Mouse (Mus musculus) heart, embryonic 11.5 days (tissue): ENCODE measurements at regions not wholly inside any gene's neighbourhood (a gene's known extent, or its start where the extent isn't known, plus 50 kb on each side); places are given as distances from the start of the nearest gene placed in this dataset.

Experiments used
- ATAC-seq: fragments of 200-750 bp; cut with Nextera tagmentation; replicated peaks from 2 replicates; pipeline ENCODE4 v1.8.0; 2017; ENCODE audit warnings: moderate library complexity; ENCODE audit not compliant: insufficient number of reproducible peaks, low FRiP score, low TSS enrichment
- H3K27ac ChIP-seq: fragments of 300-500 bp; sonication (generic); 2 replicates; pipeline ENCODE4 v1.5.1; 2014; ENCODE audit warnings: mild to moderate bottlenecking, low read depth, low read length
- H3K27me3 ChIP-seq: fragments of 300-500 bp; sonication (generic); 2 replicates; pipeline ENCODE4 v1.6.1; 2014; ENCODE audit warnings: mild to moderate bottlenecking, low read length, mixed read lengths; ENCODE audit not compliant: control insufficient read depth, insufficient read depth
- H3K36me3 ChIP-seq: fragments of 300-500 bp; sonication (generic); 2 replicates; pipeline ENCODE4 v1.6.1; 2014; ENCODE audit warnings: mild to moderate bottlenecking, low read length, moderate library complexity, mixed read lengths; ENCODE audit not compliant: control insufficient read depth, insufficient read depth
- H3K4me1 ChIP-seq: fragments of 300-500 bp; sonication (generic); 2 replicates; pipeline ENCODE4 v1.6.1; 2014; ENCODE audit warnings: low read length; ENCODE audit not compliant: control insufficient read depth, insufficient read depth
- H3K4me2 ChIP-seq: fragments of 300-500 bp; sonication (generic); 2 replicates; pipeline ENCODE4 v1.6.1; 2014; ENCODE audit warnings: mild to moderate bottlenecking, moderate library complexity
- H3K4me3 ChIP-seq: fragments of 300-500 bp; sonication (generic); 2 replicates; pipeline ENCODE4 v1.5.1; 2014; ENCODE audit warnings: low read depth, low read length
- H3K9ac ChIP-seq: fragments of 300-500 bp; sonication (generic); 2 replicates; pipeline ENCODE4 v1.6.1; 2014; ENCODE audit warnings: mild to moderate bottlenecking, low read depth, low read length, moderate library complexity
- H3K9me3 ChIP-seq: fragments of 300-500 bp; sonication (generic); replicated peaks from 2 replicates; pipeline ENCODE4 v1.6.1; 2016; ENCODE audit warnings: low read length; ENCODE audit not compliant: control insufficient read depth
- WGBS: fragments of 180-500 bp; shearing (Covaris S2); extraction: QIAGEN DNeasy Blood & Tissue Kit; methylation state at CpG from one replicate; pipeline ENCODE4 v1.1.7; 2014; ENCODE audit not compliant: insufficient replicate concordance; 5-methylcytosine and 5-hydroxymethylcytosine counted together

DNA sequence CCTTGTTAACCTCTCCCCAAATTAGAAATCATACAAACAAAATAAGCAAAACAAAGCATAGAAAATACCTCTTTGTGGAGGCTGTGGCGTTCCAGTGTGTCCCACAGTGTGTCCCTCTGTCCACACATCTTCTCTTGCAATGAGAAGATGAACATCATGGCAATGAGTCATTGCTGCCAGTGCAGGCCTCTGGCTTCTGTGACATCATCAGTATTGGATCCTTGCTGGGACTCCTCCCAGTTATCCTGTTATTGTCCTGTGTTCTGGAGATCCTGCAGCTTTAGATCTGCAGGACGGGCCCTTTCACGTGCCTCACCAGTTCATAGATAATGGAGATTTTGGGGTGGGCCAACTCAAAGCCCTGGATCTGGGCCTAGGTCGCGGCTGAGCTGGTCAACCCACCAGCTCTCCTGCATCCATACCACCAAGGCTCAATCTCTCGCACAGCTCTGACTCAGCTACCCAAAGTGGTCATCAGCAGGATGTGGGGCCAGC is 80.9 kb downstream of the Tmem212 start:
- WGBS, result 81% methylated on average over 6 of the region's 6 CpGs
- Histone ChIP-seq H3K9me3 (no peaks in the 10 kb centered on the region), H3K4me2 (no peak overlapping the region), H3K36me3 (no peaks in the 10 kb centered on the region), H3K4me3 (no peak overlapping the region), H3K27ac (no peak overlapping the region), H3K4me1 (no peaks in the 10 kb centered on the region), H3K27me3 (no peaks in the 10 kb centered on the region), H3K9ac (no peak overlapping the region)
- ATAC-seq, result no peak

DNA sequence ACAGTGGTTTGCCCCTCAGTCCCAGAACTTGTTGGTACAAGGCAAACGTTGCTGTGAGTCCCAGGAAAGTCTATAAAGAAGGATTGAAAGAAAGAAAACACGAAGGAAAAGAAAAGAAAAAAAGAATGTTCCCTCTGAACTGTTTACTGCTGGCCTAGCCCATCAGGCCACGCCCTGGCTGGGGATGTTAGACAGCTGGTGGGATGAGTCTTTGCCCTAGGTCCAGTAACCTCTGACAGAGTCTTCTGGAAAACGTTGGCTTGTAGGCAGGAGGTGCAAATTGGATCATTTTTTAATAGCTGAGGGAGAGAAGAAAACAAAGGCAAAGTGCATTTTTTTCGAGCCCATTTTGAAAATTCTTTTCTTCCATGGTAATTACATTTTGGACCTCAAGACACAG is 91.9 kb downstream of the Tmem212 start:
- H3K4me2 ChIP-seq, result no peak overlapping the region
- H3K4me3 ChIP-seq, result no peak overlapping the region
- no peaks in the 10 kb centered on the region for H3K27me3 ChIP-seq
- H3K9ac ChIP-seq, result no peak overlapping the region
- H3K9me3 ChIP-seq, result no peaks in the 10 kb centered on the region
- no peaks in the 10 kb centered on the region for H3K4me1 ChIP-seq
- WGBS, result 67% methylated on average over 5 of the region's 5 CpGs
- no peak overlapping the region for H3K27ac ChIP-seq
- ATAC-seq, result no peak
- no peaks in the 10 kb centered on the region for H3K36me3 ChIP-seq

- Histone ChIP-seq H3K9me3 (no peaks in the 10 kb centered on the region), H3K4me2 (no peak overlapping the region), H3K27ac (no peak overlapping the region), H3K27me3 (no peaks in the 10 kb centered on the region), H3K4me3 (no peak overlapping the region), H3K4me1 (no peaks in the 10 kb centered on the region), H3K9ac (no peak overlapping the region), H3K36me3 (no peaks in the 10 kb centered on the region)
- WGBS, result 62% methylated on average over 3 of the region's 3 CpGs
- no peak for ATAC-seq
Observed at GRCm38 (mm10) chr3:27791633-27791951, 80.5 kb upstream of the Fndc3b start.

DNA sequence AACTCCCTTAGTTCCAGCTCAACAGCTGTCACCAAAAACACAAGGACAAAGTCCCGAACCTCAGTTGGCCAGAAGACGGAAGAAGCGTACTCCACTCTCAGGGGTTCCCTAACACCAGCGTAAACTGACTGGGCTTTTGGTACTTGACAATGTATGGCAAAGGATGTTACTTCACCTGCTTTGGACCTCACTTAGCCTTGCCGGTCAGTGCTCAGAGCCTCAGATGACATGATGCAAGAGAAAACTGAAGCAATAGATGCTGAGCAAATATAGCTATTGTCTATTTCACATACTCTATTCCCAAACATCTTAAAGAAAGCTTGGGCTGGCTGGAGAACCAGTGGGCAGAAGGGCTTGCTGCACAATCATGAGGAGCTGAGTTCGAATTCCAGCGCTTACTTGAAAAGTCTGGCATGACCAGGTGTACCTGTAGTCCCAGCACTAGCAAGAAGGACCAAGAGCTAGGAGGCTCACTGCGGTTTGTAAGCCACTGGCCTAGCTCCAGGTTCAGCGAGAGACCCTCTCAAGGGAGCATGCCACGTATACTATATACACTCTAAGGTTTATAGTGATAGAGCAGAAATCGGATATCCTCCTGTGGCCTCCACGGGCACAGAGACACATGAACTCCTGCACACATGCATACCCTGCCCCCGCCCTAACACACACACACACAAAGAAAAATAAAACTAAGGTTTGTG is 80.0 kb upstream of the Fndc3b start:
- H3K27me3 ChIP-seq, result no peaks in the 10 kb centered on the region
- no peak overlapping the region for H3K4me3 ChIP-seq
- H3K9ac ChIP-seq, result no peak overlapping the region
- H3K36me3 ChIP-seq, result no peaks in the 10 kb centered on the region
- H3K4me1 ChIP-seq, result no peaks in the 10 kb centered on the region
- H3K9me3 ChIP-seq, result no peaks in the 10 kb centered on the region
- no peak overlapping the region for H3K27ac ChIP-seq
- WGBS, result 82% methylated on average over 13 of the region's 13 CpGs
- no peak for ATAC-seq
- H3K4me2 ChIP-seq, result no peak overlapping the region

DNA sequence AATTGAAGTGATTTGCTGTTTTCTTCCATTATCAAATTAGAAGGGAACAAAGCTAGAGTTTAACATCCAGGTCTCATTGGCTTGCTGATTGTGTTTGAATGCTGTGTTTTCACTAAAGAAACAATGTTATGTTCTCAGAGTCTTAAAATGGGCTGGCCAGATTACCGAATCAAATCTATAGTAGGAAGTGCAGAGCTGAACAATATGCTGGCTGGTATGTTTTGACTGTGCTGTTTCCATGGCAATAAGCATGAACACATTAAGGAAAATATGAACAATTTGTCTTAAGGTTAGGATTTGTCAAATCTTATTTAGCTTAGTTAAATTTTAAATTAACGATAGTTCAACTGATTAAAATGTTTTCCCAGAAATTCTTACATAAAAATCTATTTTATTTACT is 72.8 kb upstream of the Fndc3b start:
- Histone ChIP-seq H3K36me3 (no peaks in the 10 kb centered on the region), H3K4me3 (no peak overlapping the region), H3K27ac (no peak overlapping the region), H3K4me1 (peaks cover 4% of the 10 kb centered on the region), H3K4me2 (no peak overlapping the region), H3K9me3 (no peaks in the 10 kb centered on the region), H3K27me3 (no peaks in the 10 kb centered on the region), H3K9ac (no peak overlapping the region)
- 75% methylated on average over 2 of the region's 2 CpGs for WGBS
- ATAC-seq, result no peak

- Histone ChIP-seq H3K27ac (no peak overlapping the region), H3K9me3 (no peaks in the 10 kb centered on the region)
- WGBS, result 80% methylated on average over 4 of the region's 4 CpGs
Observed at GRCm38 (mm10) chr3:27783476-27783875, 72.4 kb upstream of the Fndc3b start.

DNA sequence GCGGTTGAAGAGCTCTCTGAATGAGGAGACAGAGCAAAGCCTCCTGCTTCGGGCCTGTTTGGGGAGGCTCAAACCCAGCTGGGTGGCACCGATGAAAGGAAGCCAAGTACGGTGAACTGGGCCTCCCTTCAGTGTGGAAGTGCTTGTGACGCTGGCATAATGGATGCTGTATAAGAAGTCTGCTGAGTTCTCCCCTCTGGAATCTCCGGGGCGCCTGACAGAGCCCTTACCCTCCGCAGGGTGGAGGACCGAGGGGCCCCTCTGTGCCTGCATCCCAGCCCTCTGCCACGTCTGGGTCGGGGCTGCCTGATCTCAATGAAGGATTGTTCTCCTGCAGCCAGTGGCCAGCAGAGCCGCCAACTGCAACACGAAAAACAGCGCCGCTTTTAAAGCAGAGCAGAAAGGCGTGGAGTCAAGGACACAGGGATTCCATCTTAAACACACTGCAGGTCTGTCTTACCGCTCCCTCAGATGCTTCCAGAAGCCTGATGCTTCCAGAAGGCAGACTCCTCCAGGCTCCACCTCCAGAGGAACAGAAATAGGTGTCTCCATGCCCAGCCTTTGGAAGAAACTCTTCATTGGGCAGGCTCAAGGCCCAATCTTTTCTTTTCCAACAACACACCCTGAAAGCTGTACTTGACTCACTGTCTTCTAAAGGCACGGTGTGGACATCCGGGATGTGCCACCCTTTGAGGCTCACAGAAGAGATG is 71.1 kb upstream of the Fndc3b start:
- Histone ChIP-seq H3K27me3 (no peaks in the 10 kb centered on the region), H3K4me2 (peak overlapping the region; percentile 47), H3K4me3 (no peak overlapping the region), H3K9me3 (no peaks in the 10 kb centered on the region), H3K4me1 (peaks cover 4% of the 10 kb centered on the region), H3K9ac (peak overlapping the region; percentile 54; the same call in 1 of the 2 replicates), H3K27ac (peak overlapping the region; percentile 41; the same call in 1 of the 2 replicates), H3K36me3 (no peaks in the 10 kb centered on the region)
- no peak; the same call in 1 of the 2 replicates for ATAC-seq
- WGBS, result 32% methylated on average over 19 of the region's 19 CpGs

More at GRCm38 (mm10) chr3:27783476-27783875, 72.4 kb upstream of the Fndc3b start:
- H3K4me3 ChIP-seq, result no peak overlapping the region
- H3K27me3 ChIP-seq, result no peaks in the 10 kb centered on the region
- H3K9ac ChIP-seq, result no peak overlapping the region
- no peaks in the 10 kb centered on the region for H3K36me3 ChIP-seq
- H3K4me2 ChIP-seq, result no peak overlapping the region
- peaks cover 4% of the 10 kb centered on the region for H3K4me1 ChIP-seq
- ATAC-seq, result no peak

DNA sequence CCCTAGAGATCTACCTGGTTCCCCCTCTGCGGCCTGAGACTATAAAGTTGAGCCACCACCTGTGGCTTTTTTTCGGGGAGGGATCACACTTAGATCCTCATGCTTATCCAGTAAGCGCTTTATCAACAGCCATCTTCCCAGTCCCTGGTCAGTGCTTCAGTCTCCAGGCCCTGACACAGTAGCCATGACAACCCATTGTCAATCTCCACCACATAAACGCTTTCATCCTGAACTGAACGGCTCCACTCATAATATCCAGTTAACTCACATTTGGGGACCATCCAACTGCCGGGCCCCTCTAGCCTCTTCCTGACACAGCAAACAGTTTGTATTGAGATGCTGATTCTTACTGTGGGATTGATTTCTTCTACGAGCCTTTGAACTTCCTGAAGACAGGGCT is 68.8 kb upstream of the Fndc3b start:
- ATAC-seq, result no peak
- Histone ChIP-seq H3K9ac (no peak overlapping the region), H3K4me1 (peaks cover 4% of the 10 kb centered on the region), H3K4me2 (no peak overlapping the region), H3K27ac (no peak overlapping the region), H3K36me3 (no peaks in the 10 kb centered on the region), H3K4me3 (no peak overlapping the region), H3K27me3 (no peaks in the 10 kb centered on the region), H3K9me3 (no peaks in the 10 kb centered on the region)
- 55% methylated on average over 7 of the region's 7 CpGs for WGBS

GRCm38 (mm10) chr3:27777751-27778150 is 66.6 kb upstream of the Fndc3b start:
- no peak overlapping the region for H3K9ac ChIP-seq
- 70% methylated on average over 6 of the region's 6 CpGs for WGBS
- no peak overlapping the region for H3K4me3 ChIP-seq
- no peaks in the 10 kb centered on the region for H3K36me3 ChIP-seq
- H3K4me1 ChIP-seq, result peaks cover 4% of the 10 kb centered on the region
- H3K9me3 ChIP-seq, result no peaks in the 10 kb centered on the region
- no peak overlapping the region for H3K4me2 ChIP-seq
- H3K27ac ChIP-seq, result no peak overlapping the region
- no peak for ATAC-seq
- H3K27me3 ChIP-seq, result no peaks in the 10 kb centered on the region
